Mouse (Mus musculus) embryo, embryonic 10 days (tissue): ENCODE results near the gene Sash1.

Source experiments
- DNase-seq: peaks from one replicate; pipeline ENCODE4 v3.0.0-alpha.2; 2015; ENCODE audit warnings: low spot score

Sash1 gene

GRCm38 (mm10) chr10:8885630-8886527 lies at the start of gene Sash1:
Sash1 (minus strand) TSS chr10:8886070.
- peak; percentile 94 for DNase-seq

- no peak for DNase-seq
These were observed 49.7 kb upstream of the Sash1 start for GRCm38 (mm10) chr10:8935601-8936000.

GRCm38 (mm10) chr10:8933451-8934372 lies 47.8 kb upstream of the Sash1 start:
- DNase-seq, result no peak

- no peak for DNase-seq
These were observed 45.8 kb upstream of the Sash1 start for GRCm38 (mm10) chr10:8931548-8932240.

GRCm38 (mm10) chr10:8930672-8931071 lies 44.8 kb upstream of the Sash1 start:
- no peak for DNase-seq

- DNase-seq, result no peak
These were observed 43.1 kb upstream of the Sash1 start for GRCm38 (mm10) chr10:8928775-8929647.

- no peak for DNase-seq
These were observed 42.4 kb upstream of the Sash1 start for GRCm38 (mm10) chr10:8928261-8928660.

GRCm38 (mm10) chr10:8926906-8927305 lies 41.0 kb upstream of the Sash1 start:
- no peak for DNase-seq

- DNase-seq, result no peak
These were observed 40.4 kb upstream of the Sash1 start for GRCm38 (mm10) chr10:8926295-8926694.

GRCm38 (mm10) chr10:8925299-8925698 lies 39.4 kb upstream of the Sash1 start:
- DNase-seq, result no peak

GRCm38 (mm10) chr10:8921098-8921693 lies 35.3 kb upstream of the Sash1 start:
- DNase-seq, result no peak

GRCm38 (mm10) chr10:8917798-8918197 lies 31.9 kb upstream of the Sash1 start:
- no peak for DNase-seq

GRCm38 (mm10) chr10:8917350-8917749 lies 31.5 kb upstream of the Sash1 start:
- DNase-seq, result no peak

GRCm38 (mm10) chr10:8915755-8916154 lies 29.9 kb upstream of the Sash1 start:
- DNase-seq, result no peak

- DNase-seq, result no peak
These were observed 28.0 kb upstream of the Sash1 start for GRCm38 (mm10) chr10:8913904-8914303.

- DNase-seq, result no peak
These were observed 26.9 kb upstream of the Sash1 start for GRCm38 (mm10) chr10:8912706-8913275.

- no peak for DNase-seq
These were observed 26.3 kb upstream of the Sash1 start for GRCm38 (mm10) chr10:8912213-8912612.

- DNase-seq, result no peak
These were observed 24.5 kb upstream of the Sash1 start for GRCm38 (mm10) chr10:8910237-8910990.

- DNase-seq, result no peak
These were observed 17.2 kb upstream of the Sash1 start for GRCm38 (mm10) chr10:8903086-8903485.

- DNase-seq, result no peak
These were observed 16.5 kb upstream of the Sash1 start for GRCm38 (mm10) chr10:8902412-8902811.
